Mouse (Mus musculus) neutrophil, adult 65 days (primary cell): ENCODE results near the gene Atp5s. TPM values are rescaled to one million over a fixed set of nuclear protein-coding genes. Genes with fewer than 3 reads are reported as not detected.

Experiments
- total RNA-seq: library from RNA; stranded (reverse); gene quantifications from 2 replicates; pipeline ENCODE4 v1.2.4, GENCODE M21; 2023

Atp5s gene
- 2.9 and 5.3 TPM in 2 replicates for total RNA-seq

DNA sequence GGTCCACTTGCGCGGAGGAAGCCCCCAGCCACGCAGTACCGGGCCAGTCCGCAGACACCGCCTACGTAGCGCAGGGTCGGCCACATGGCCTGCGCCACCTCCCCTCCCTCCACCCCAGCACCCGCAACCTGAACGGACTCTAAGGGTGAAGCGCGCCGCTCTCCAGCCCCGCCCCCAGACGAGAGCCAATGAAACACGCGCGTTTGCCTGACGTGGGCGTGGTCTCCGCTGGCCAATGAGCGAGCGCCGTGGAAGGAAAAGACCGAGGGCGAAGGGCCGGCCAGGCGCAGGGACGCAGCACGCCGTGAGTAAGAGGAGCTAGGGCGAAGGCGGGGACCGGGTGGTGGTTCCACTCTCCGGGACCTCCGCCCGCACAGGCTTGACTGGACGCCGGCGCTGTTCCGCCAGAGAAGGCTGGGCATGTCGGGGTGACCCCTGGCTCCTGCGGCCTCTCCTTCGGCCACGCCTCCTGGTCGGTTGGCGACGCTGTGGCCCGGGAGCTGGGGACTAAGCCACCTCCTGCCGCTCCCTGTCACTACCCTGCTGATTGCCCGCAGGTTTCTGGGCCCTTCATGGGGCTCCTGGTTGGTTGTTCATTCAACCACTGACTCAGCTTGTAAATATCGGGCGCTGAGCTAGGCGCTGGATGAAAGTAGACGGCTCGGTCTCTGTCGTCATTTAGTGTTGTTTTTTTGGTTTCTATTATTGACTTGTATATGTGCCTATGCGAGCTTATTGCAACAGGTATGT, at the start of gene Atp5s, which contains the start of gene L2hgdh:
Gene Atp5s (plus strand): TSS at position 240 of the 750 bp plus-strand sequence.
Gene L2hgdh (minus strand): TSS at position 163 of the 750 bp plus-strand sequence.

GRCm38 (mm10) chr12:69681566-69682061, 43.1 kb upstream of the Atp5s start, which contains the start of gene Sos2:
Gene Sos2, minus strand, starts transcription at chr12:69681852.

DNA sequence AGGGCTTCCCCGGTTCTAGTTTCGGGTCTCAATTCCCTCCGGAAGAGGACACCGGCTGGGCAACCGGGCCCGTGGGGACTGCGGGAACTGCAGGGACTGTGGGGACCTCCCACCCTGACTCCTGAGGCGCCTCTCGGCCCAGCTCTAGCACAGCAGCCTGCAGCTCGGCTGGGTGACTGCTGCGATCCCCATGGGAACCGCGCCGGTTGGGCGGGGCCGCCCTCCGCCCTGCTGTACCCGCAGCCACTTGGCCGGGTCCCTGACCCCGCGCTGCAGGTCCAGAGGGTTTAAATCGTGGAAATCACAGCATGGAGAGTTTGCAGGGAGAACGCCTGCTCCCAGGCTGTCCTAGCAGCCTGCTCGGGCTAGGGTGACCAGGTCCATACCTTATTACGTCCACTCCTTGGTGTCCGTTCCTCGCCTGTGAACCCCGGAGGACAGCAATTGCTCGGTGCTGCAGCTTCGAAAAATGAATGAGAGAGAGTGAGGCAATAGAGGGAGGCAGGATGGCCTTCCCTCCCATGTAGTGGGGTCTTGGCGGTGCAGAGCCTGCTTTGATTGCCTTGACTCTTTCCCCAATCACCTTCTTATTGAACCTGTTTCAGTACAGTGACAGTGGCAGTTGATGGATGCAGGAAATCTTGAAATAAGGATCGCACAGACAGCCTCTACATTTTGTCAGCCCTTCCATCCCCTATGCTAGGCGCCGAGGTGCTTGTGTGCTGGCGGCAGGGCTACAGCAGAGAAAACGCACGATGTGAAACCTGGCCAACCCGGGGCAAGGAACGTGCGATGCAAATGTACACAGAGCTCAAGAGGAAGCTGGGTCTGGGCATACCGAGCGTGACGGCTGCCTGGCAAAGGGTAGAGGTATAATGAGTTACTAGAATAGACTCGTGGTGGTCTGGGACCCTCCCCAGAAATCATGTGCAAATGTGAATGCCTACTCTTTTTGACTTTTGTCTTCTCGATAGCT, 66.1 kb downstream of the Atp5s start, which contains the start of gene Cdkl1:
Gene Cdkl1 (minus strand): TSS at position 738 of the 976 bp plus-strand sequence.

Other genes with a start within 250 kb of the Atp5s start
- gene Vcpkmt, start 141.9 kb upstream of the Atp5s start, total RNA-seq, result 2.0 and 2.9 TPM in 2 replicates
- 86.8 and 103 TPM in 2 replicates for gene Sos2, start 43.1 kb upstream of the Atp5s start, total RNA-seq
- 1.2 and 2.3 TPM in 2 replicates for gene L2hgdh, start 77 bp upstream of the Atp5s start, total RNA-seq
- not detected in 2 replicates for gene Cdkl1, start 66.3 kb downstream of the Atp5s start, total RNA-seq
- 0.34 and 1.0 TPM in 2 replicates for gene Atl1, start 167.7 kb downstream of the Atp5s start, total RNA-seq
- 8.9 and 12.5 TPM in 2 replicates for gene Map4k5, start 168.2 kb downstream of the Atp5s start, total RNA-seq